Mouse (Mus musculus) kidney, postnatal 25 days (tissue): Measurements from ENCODE around the gene Orc3.
A peak's percentile ranks its signal among the peaks of the same experiment; 100 is the strongest.
"Not testable (repeated sequence)": the region's sequence is repeated elsewhere in the genome, so short reads cannot be mapped to it uniquely, and the experiment has no call there.

Experiments
- DNase-seq, 2 experiments: peaks; one replicate each; pipeline ENCODE4 v3.0.0; 2021; ENCODE audit warnings: mixed read lengths in 2 of 2

Orc3 gene

GRCm38 (mm10) chr4:34581990-34582389 lies 32.8 kb downstream of the Orc3 start:
- no peak for DNase-seq

GRCm38 (mm10) chr4:34581489-34581888 lies 33.3 kb downstream of the Orc3 start:
- not testable (repeated sequence) for DNase-seq

GRCm38 (mm10) chr4:34579215-34579614 lies 35.5 kb downstream of the Orc3 start:
- no peak for DNase-seq

GRCm38 (mm10) chr4:34577028-34577427 lies 37.7 kb downstream of the Orc3 start:
- DNase-seq: no peak

GRCm38 (mm10) chr4:34572876-34573275 lies 41.9 kb downstream of the Orc3 start:
- no peak for DNase-seq

GRCm38 (mm10) chr4:34566226-34566625 lies 48.5 kb downstream of the Orc3 start:
- no peak for DNase-seq

- peak; percentile 54 to 66 for DNase-seq
Observed at GRCm38 (mm10) chr4:34560971-34561370, 53.8 kb downstream of the Orc3 start.

GRCm38 (mm10) chr4:34556183-34556582 lies 58.6 kb downstream of the Orc3 start:
- no peak for DNase-seq

GRCm38 (mm10) chr4:34555604-34556003 lies 59.1 kb downstream of the Orc3 start:
- no peak for DNase-seq

- DNase-seq: no peak
Observed at GRCm38 (mm10) chr4:34554596-34554995, 60.1 kb downstream of the Orc3 start.

- DNase-seq: no peak
Observed at GRCm38 (mm10) chr4:34551966-34552365, 62.8 kb downstream of the Orc3 start.

- peak; percentile 65 to 77 for DNase-seq
Observed at GRCm38 (mm10) chr4:34551098-34551809, 63.5 kb downstream of the Orc3 start.

- peak in 1 of 2 experiments; percentile 16 for DNase-seq
Observed at GRCm38 (mm10) chr4:34550748-34551097, 64.0 kb downstream of the Orc3 start, which contains the start of gene Akirin2. TSS of gene Akirin2 (plus strand) at chr4:34550937.

GRCm38 (mm10) chr4:34549981-34550747 lies 64.6 kb downstream of the Orc3 start:
- DNase-seq: peak; percentile 96 to 98

GRCm38 (mm10) chr4:34529941-34530340 lies 84.8 kb downstream of the Orc3 start:
- DNase-seq: no peak

- DNase-seq: no peak
Observed at GRCm38 (mm10) chr4:34529379-34529778, 85.4 kb downstream of the Orc3 start.

GRCm38 (mm10) chr4:34528430-34529100 lies 86.2 kb downstream of the Orc3 start:
- DNase-seq: no peak

- no peak for DNase-seq
Observed at GRCm38 (mm10) chr4:34526771-34527170, 88.0 kb downstream of the Orc3 start.

- DNase-seq: no peak
Observed at GRCm38 (mm10) chr4:34523586-34523985, 91.2 kb downstream of the Orc3 start.

- DNase-seq: no peak
Observed at GRCm38 (mm10) chr4:34522846-34523245, 91.9 kb downstream of the Orc3 start.
